Mouse (Mus musculus) neural tube, embryonic 13.5 days (tissue): ENCODE results near the gene Ptpn7. TPM values are rescaled to one million over a fixed set of nuclear protein-coding genes. Genes with fewer than 3 reads are reported as not detected.

ENCODE experiments used
- polyA plus RNA-seq: library from polyadenylated mRNA; unstranded; fragments of >200 nt; fragmentation: Nextera tagmentation; extraction: Ambion mirVana; gene quantifications from 2 replicates; pipeline ENCODE4 v1.2.1, GENCODE M21; 2015

Ptpn7 gene
- polyA plus RNA-seq, 1 experiment from 2014 or later, result 0.59 TPM

Other genes with a start within 250 kb of the Ptpn7 start
- 10.5 and 12.6 TPM in 2 replicates for gene Ppp1r12b, start 176.8 kb upstream of the Ptpn7 start, polyA plus RNA-seq
- gene Ube2t, start 170.1 kb upstream of the Ptpn7 start, polyA plus RNA-seq, result 11.7 and 12.9 TPM in 2 replicates
- gene Lgr6, start 27.4 kb upstream of the Ptpn7 start, polyA plus RNA-seq, result 1.4 and 2.0 TPM in 2 replicates
- 331 and 336 TPM in 2 replicates for gene Arl8a, start 14.1 kb downstream of the Ptpn7 start, polyA plus RNA-seq
- 0.63 and 0.76 TPM in 2 replicates for gene Gpr37l1, start 35.0 kb downstream of the Ptpn7 start, polyA plus RNA-seq
- gene Elf3, start 125.9 kb downstream of the Ptpn7 start, polyA plus RNA-seq, result 0.52 and 0.59 TPM in 2 replicates
- gene Rnpep, start 151.4 kb downstream of the Ptpn7 start, polyA plus RNA-seq, result 104 and 106 TPM in 2 replicates
- gene Timm17a, start 181.1 kb downstream of the Ptpn7 start, polyA plus RNA-seq, result 160 and 166 TPM in 2 replicates
- 0.31 and 0.33 TPM in 2 replicates for gene Lmod1, start 192.1 kb downstream of the Ptpn7 start, polyA plus RNA-seq
- 81.8 and 95.4 TPM in 2 replicates for gene Shisa4, start 242.5 kb downstream of the Ptpn7 start, polyA plus RNA-seq